Mouse (Mus musculus): Measurements from ENCODE around the gene Zdhhc4.
A peak's percentile ranks its signal among the peaks of the same experiment; 100 is the strongest.

Zdhhc4 gene

GRCm38 (mm10) chr5:143279247-143279646 is 49.8 kb downstream of the Zdhhc4 start:
- no peak for DNase-seq (ENCODE audit: low spot score in 2 of 2)

- DNase-seq (ENCODE audit: low spot score in 2 of 2): no peak
These were observed 53.3 kb downstream of the Zdhhc4 start for GRCm38 (mm10) chr5:143275761-143276160.

GRCm38 (mm10) chr5:143272540-143273330 is 56.3 kb downstream of the Zdhhc4 start:
- no peak for DNase-seq (ENCODE audit: low spot score in 2 of 2)

- DNase-seq (ENCODE audit: low spot score in 2 of 2): no peak
These were observed 56.9 kb downstream of the Zdhhc4 start for GRCm38 (mm10) chr5:143272108-143272507.

- DNase-seq (ENCODE audit: low spot score in 2 of 2): peak in 1 of 2 experiments; percentile 21
These were observed 57.4 kb downstream of the Zdhhc4 start for GRCm38 (mm10) chr5:143271642-143272041.

- DNase-seq (ENCODE audit: low spot score in 2 of 2): no peak
These were observed 58.9 kb downstream of the Zdhhc4 start for GRCm38 (mm10) chr5:143270151-143270519.

GRCm38 (mm10) chr5:143269363-143270150 is 59.5 kb downstream of the Zdhhc4 start, which contains the start of gene Zfp316:
TSS of gene Zfp316 (minus strand) at chr5:143270022.
- peak; percentile 72 to 74 for DNase-seq (ENCODE audit: low spot score in 2 of 2)

- DNase-seq (ENCODE audit: low spot score in 2 of 2): peak in 1 of 2 experiments; percentile 25
These were observed 60.1 kb downstream of the Zdhhc4 start for GRCm38 (mm10) chr5:143268985-143269362.

GRCm38 (mm10) chr5:143266794-143267193 is 62.3 kb downstream of the Zdhhc4 start:
- no peak for DNase-seq (ENCODE audit: low spot score in 2 of 2)
